Mouse (Mus musculus) erythroblast, embryonic 14.5 days (primary cell): Measurements from ENCODE around the gene Rbfox1. TPM values are rescaled to one million over a fixed set of nuclear protein-coding genes. Genes with fewer than 3 reads are reported as not detected.

Source experiments
- H3K27me3 ChIP-seq: 2 replicates; pipeline ENCODE4 v1.6.1; 2012; ENCODE audit warnings: inconsistent platforms; ENCODE audit not compliant: control insufficient read depth
- H3K36me3 ChIP-seq: 2 replicates; pipeline ENCODE4 v1.6.1; 2012; ENCODE audit warnings: mild to moderate bottlenecking, inconsistent platforms; ENCODE audit not compliant: control insufficient read depth
- H3K4me1 ChIP-seq: 2 replicates; pipeline ENCODE4 v1.6.1; 2012; ENCODE audit warnings: inconsistent platforms; ENCODE audit not compliant: control insufficient read depth
- H3K4me3 ChIP-seq: replicated peaks from 2 replicates; pipeline ENCODE3; 2012; ENCODE audit warnings: moderate library complexity, mild to moderate bottlenecking, inconsistent platforms
- H3K9me3 ChIP-seq: 2 replicates; pipeline ENCODE4 v1.6.1; 2012; ENCODE audit warnings: low read length, inconsistent platforms, mixed read lengths; ENCODE audit not compliant: control insufficient read depth
- GATA1 ChIP-seq: IDR thresholded peaks from 2 replicates; pipeline ENCODE4 v1.6.1; 2012; ENCODE audit warnings: low read length, inconsistent platforms, mixed read lengths
- TAL1 ChIP-seq: IDR thresholded peaks from 3 replicates; pipeline ENCODE4 v1.6.1; 2012; ENCODE audit warnings: low read length, inconsistent platforms, mixed read lengths
- polyA plus RNA-seq: library from polyadenylated mRNA; stranded (reverse); fragments of >175 nt; gene quantifications from 2 replicates; pipeline ENCODE4 v1.2.3, GENCODE M21; 2012

The Rbfox1 gene
- polyA plus RNA-seq, 1 experiment: not detected

GRCm38 (mm10) chr16:6366649-6367048 is 481.5 kb downstream of the Rbfox1 start:
- no peaks in the 10 kb centered on the region for H3K27me3 ChIP-seq
- no peak for TF ChIP-seq TAL1
- no peak for TF ChIP-seq GATA1

GRCm38 (mm10) chr16:6380924-6381323 is 495.8 kb downstream of the Rbfox1 start:
- Histone ChIP-seq H3K9me3 (no peaks in the 10 kb centered on the region), H3K4me1 (no peaks in the 10 kb centered on the region), H3K27me3 (no peaks in the 10 kb centered on the region), H3K36me3 (no peaks in the 10 kb centered on the region), H3K4me3 (no peak overlapping the region)
- no peak for TF ChIP-seq GATA1
- no peak for TF ChIP-seq TAL1

More at GRCm38 (mm10) chr16:6366649-6367048, 481.5 kb downstream of the Rbfox1 start:
- Histone ChIP-seq H3K9me3 (no peaks in the 10 kb centered on the region), H3K4me3 (no peak overlapping the region), H3K36me3 (no peaks in the 10 kb centered on the region), H3K4me1 (no peaks in the 10 kb centered on the region)

GRCm38 (mm10) chr16:6381572-6381971 is 496.4 kb downstream of the Rbfox1 start:
- Histone ChIP-seq H3K9me3 (no peaks in the 10 kb centered on the region), H3K4me1 (no peaks in the 10 kb centered on the region), H3K4me3 (no peak overlapping the region), H3K36me3 (no peaks in the 10 kb centered on the region), H3K27me3 (no peaks in the 10 kb centered on the region)
- TF ChIP-seq GATA1: no peak
- no peak for TF ChIP-seq TAL1

DNA sequence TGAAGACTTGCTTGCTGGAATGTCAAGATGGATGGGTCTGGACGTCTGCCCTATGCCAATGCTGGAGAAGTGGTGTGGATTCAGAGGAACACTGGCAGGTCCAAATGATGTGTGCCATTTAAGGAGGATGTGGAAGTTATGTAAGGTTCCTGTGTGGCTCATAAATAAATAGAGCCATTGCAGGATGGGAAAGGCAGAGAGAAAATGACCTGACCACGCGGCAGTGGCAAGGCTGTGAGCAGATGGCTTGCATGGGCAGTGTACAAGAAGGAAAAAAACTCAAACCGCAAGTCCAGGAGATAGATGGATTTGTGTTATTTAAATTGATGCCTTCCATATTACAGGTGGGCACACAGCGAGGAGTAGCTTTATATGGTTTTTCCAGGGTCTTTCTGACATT is 497.6 kb downstream of the Rbfox1 start:
- no peak overlapping the region for H3K4me3 ChIP-seq
- H3K9me3 ChIP-seq: no peaks in the 10 kb centered on the region
- H3K4me1 ChIP-seq: no peaks in the 10 kb centered on the region
- TF ChIP-seq TAL1 (no peak), GATA1 (no peak)
- no peaks in the 10 kb centered on the region for H3K36me3 ChIP-seq
- no peaks in the 10 kb centered on the region for H3K27me3 ChIP-seq

DNA sequence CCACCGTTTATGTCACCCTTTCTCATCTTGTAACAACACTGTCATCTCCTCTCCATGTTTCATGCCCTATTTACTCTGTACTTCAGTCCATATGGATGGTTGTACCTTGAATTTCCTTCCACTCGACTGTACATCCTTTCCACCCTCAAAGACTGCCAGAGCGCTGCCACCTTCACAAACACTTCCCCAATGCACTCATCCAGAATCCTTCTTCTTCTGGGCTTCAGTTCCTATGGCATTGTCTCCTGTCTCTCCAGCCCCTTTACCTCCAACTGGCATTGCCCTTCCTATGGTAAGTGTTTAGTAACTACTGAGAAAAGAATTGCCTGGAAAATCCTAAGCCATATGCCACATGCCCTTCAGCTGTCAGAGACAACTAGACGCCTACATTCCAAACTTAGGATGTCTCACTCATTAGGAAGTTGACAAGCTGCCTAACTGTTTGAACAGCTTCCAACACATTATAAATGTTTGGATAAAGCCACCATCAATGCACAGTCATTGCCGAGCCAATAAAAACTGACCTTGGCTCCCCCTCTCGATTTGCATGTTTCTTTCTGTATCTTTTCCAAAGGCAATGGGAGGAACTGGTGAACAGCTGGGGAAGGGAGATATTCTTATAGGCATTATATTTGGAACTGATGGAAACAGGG is 505.2 kb downstream of the Rbfox1 start:
- no peaks in the 10 kb centered on the region for H3K27me3 ChIP-seq
- no peaks in the 10 kb centered on the region for H3K4me1 ChIP-seq
- H3K9me3 ChIP-seq: no peaks in the 10 kb centered on the region
- no peak for TF ChIP-seq GATA1
- TF ChIP-seq TAL1: no peak
- H3K4me3 ChIP-seq: no peak overlapping the region
- no peaks in the 10 kb centered on the region for H3K36me3 ChIP-seq

DNA sequence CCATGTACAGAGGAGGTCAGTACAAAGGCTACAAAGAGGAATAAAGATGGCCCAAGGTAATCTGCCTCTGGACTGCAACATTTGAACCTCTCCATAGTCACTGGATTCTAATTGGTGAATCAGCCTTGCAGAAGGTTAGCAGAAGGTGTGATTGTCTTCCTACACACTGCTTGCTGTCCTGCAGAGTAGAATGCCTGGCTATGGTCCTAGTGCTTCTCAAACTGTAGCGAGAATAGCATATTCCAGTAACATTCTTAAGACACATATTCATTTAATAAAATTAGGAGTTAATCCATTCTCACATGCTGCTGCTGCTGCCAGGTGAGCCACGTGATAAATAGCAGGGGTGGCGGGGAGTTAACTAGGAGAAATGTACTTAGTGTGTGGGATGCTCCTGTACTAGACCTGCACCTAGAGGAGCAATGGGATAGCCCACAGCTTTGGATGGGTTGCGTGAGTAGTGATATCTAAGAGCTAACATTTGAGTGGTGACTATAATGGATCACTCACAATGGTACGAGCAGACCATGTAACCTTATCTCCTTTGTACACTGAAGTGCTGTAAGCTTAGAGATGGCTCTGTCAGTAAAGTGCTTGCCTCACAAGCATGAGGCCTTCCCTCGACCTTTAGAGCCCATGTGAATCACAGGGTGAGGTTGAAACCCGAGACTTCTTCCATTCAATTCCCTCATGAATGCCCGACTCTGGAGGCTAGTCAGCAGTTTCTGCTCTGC is 511.7 kb downstream of the Rbfox1 start:
- H3K36me3 ChIP-seq: no peaks in the 10 kb centered on the region
- no peaks in the 10 kb centered on the region for H3K4me1 ChIP-seq
- no peak overlapping the region for H3K4me3 ChIP-seq
- H3K27me3 ChIP-seq: no peaks in the 10 kb centered on the region
- H3K9me3 ChIP-seq: 0 out of 2 replicates have a peak, but pooled peaks cover 3% of the 10 kb centered on the region
- TF ChIP-seq TAL1 (no peak), GATA1 (no peak)

GRCm38 (mm10) chr16:6397635-6398034 is 512.5 kb downstream of the Rbfox1 start:
- Histone ChIP-seq H3K36me3 (no peaks in the 10 kb centered on the region), H3K27me3 (no peaks in the 10 kb centered on the region), H3K4me1 (no peaks in the 10 kb centered on the region), H3K9me3 (0 out of 2 replicates have a peak, but pooled peaks cover 3% of the 10 kb centered on the region), H3K4me3 (no peak overlapping the region)
- no peak for TF ChIP-seq TAL1
- TF ChIP-seq GATA1: no peak

DNA sequence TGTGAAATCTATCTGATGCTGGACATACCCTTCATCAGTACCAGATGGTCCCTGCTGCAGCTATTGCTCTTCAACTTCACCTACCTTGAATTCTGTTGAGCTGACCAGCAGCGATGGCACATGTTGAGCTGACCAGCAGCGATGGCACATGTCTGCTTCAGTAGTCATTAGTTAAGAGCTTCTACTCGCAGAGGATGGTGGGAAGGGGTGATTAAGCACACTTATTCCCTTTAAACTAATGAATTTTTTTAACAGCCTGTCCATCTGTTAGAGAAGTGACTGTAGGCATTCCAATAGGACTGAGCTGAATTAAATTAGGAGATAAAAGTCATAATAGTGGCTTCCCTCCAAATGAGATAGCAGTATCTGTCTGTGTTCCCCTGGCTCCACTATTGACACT is 517.7 kb downstream of the Rbfox1 start:
- H3K27me3 ChIP-seq: no peaks in the 10 kb centered on the region
- no peak for TF ChIP-seq GATA1
- TF ChIP-seq TAL1: no peak
- no peaks in the 10 kb centered on the region for H3K36me3 ChIP-seq
- no peaks in the 10 kb centered on the region for H3K9me3 ChIP-seq
- H3K4me1 ChIP-seq: no peaks in the 10 kb centered on the region
- H3K4me3 ChIP-seq: no peak overlapping the region

DNA sequence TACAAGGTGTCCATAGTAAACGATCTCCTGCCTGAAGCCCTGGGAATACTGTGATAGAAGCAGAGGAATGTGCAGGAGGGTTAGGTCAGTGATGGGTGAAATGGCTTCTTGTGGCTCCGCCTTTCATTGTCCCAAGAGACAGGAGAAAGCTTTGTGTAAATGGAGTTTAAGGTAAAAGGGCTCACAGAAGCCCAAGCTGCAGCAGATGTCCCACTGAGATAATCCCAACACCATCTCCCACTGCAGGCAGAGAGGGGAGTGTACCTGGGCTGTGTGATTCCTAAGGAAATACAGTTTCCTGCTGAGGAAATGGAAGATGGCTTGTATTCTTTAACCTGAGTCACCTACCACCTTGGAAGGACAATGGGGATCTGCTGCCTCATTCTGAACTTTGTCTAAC is 529.7 kb downstream of the Rbfox1 start:
- H3K9me3 ChIP-seq: no peaks in the 10 kb centered on the region
- H3K27me3 ChIP-seq: no peaks in the 10 kb centered on the region
- H3K36me3 ChIP-seq: no peaks in the 10 kb centered on the region
- TF ChIP-seq GATA1 (no peak), TAL1 (no peak)
- H3K4me1 ChIP-seq: no peaks in the 10 kb centered on the region
- H3K4me3 ChIP-seq: no peak overlapping the region
